Mouse (Mus musculus) adipocyte (in vitro differentiated cells): ENCODE measurements around the gene Tbc1d10c.

Experiments used
- DNase-seq: peaks from one replicate; pipeline ENCODE4 v3.0.0-alpha.2; 2016; ENCODE audit warnings: low spot score

The Tbc1d10c gene

GRCm38 (mm10) chr19:4143759-4144268, 47.3 kb downstream of the Tbc1d10c start, which contains the start of gene Cabp4:
Gene Cabp4, minus strand, starts transcription at chr19:4144033.
- DNase-seq: no peak

- peak; percentile 64 for DNase-seq
These were observed 48.5 kb downstream of the Tbc1d10c start for GRCm38 (mm10) chr19:4142416-4143173.

- DNase-seq: no peak
These were observed 50.9 kb downstream of the Tbc1d10c start for GRCm38 (mm10) chr19:4140147-4140546.

GRCm38 (mm10) chr19:4139446-4139845, 51.6 kb downstream of the Tbc1d10c start, which contains the start of gene Gpr152:
Gene Gpr152, plus strand, starts transcription at chr19:4139787.
- no peak for DNase-seq

- no peak for DNase-seq
These were observed 53.2 kb downstream of the Tbc1d10c start for GRCm38 (mm10) chr19:4137913-4138312.

GRCm38 (mm10) chr19:4136463-4136862, 54.6 kb downstream of the Tbc1d10c start:
- DNase-seq: no peak

- peak; percentile 60 for DNase-seq
These were observed 55.1 kb downstream of the Tbc1d10c start for GRCm38 (mm10) chr19:4135963-4136345.

GRCm38 (mm10) chr19:4135229-4135962, 55.7 kb downstream of the Tbc1d10c start:
- DNase-seq: peak; percentile 74

GRCm38 (mm10) chr19:4134354-4134753, 56.7 kb downstream of the Tbc1d10c start:
- DNase-seq: peak; percentile 57
